Mouse (Mus musculus): Measurements from ENCODE around the gene Dnah9. TPM values are rescaled to one million over a fixed set of nuclear protein-coding genes. Genes with fewer than 3 reads are reported as not detected.

The Dnah9 gene
- polyA plus RNA-seq, 1 experiment from 2014 or later: 0.95 TPM

DNA sequence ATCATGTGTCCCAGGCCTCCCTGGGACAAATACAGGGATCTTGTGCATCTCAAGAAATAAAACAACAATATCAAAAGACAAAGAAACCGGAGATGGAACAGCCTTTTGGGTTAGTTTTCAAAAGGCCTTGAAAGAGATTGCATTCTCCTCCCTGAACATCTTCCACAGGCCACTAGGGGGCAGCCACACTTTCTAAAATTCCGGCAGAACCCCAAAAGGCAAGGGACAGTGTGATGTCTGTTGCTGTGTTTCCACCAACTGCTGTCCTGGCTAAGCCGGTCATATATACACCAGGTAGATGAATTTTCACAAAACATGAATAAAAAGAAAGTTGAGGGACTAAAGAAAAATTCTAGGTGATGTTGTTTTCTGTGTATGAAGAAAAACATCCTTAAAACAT, 46.3 kb downstream of the Dnah9 start:
- no peaks in the 10 kb centered on the region for H3K36me3 ChIP-seq (ENCODE audit: control insufficient read depth, insufficient read depth, low read length)
- WGBS: 14% methylated on average over 3 of the region's 3 CpGs
- no peaks in the 10 kb centered on the region for H3K9me3 ChIP-seq (ENCODE audit: control insufficient read depth, low read length)
- no peak for ATAC-seq (ENCODE audit: low read depth)
- no peak overlapping the region for H3K9ac ChIP-seq (ENCODE audit: low read length)
- H3K27ac ChIP-seq (ENCODE audit: low read length): no peak overlapping the region
- H3K27me3 ChIP-seq (ENCODE audit: control insufficient read depth, insufficient read depth, low read depth, low read length): no peaks in the 10 kb centered on the region; the same call in 1 of the 2 replicates
- no peak overlapping the region for H3K4me3 ChIP-seq (ENCODE audit: low read length)
- no peak overlapping the region for H3K4me2 ChIP-seq (ENCODE audit: low read depth, low read length)
- H3K4me1 ChIP-seq (replicated peaks; ENCODE audit: control insufficient read depth, insufficient read depth, low read length): no peaks in the 10 kb centered on the region

DNA sequence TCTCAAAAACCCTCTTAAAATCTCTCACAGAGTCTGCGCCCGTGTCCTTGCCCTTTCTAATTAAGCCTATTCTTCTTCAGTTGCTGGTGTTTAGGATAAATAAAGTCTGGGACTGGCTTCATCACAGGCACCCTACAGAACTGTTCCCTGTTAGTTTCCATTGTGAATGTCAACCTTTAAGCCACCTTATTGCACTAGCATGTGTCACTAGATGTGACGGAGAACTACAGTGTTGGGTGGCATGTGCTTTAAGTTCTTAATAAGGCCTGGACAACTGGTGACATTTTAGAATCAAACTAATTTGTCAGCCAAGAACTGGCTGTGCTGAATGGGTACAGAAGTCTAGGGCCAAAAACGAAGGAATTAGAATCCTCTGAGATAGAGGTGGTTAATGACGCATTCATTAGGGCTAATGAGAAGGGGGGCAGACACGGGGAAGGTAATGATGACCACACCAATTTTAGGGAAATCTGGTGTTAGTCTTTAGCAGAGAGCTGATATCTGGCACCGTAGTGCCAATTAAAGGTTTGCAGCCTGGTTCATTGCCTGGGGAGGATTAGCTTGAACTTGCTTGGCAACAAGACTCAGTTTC, 84.6 kb downstream of the Dnah9 start:
- Histone ChIP-seq H3K27me3 (ENCODE audit: control insufficient read depth, insufficient read depth, low read depth, low read length) (no peaks in the 10 kb centered on the region), H3K4me1 (replicated peaks; ENCODE audit: control insufficient read depth, insufficient read depth, low read length) (no peaks in the 10 kb centered on the region), H3K4me3 (ENCODE audit: low read length) (no peak overlapping the region), H3K36me3 (ENCODE audit: control insufficient read depth, insufficient read depth, low read length) (no peaks in the 10 kb centered on the region), H3K9ac (ENCODE audit: low read length) (no peak overlapping the region), H3K9me3 (ENCODE audit: control insufficient read depth, low read length) (no peaks in the 10 kb centered on the region), H3K27ac (ENCODE audit: low read length) (no peak overlapping the region), H3K4me2 (ENCODE audit: low read depth, low read length) (no peak overlapping the region)
- WGBS: 83% methylated on average over 7 of the region's 7 CpGs
- ATAC-seq (ENCODE audit: low read depth): no peak

DNA sequence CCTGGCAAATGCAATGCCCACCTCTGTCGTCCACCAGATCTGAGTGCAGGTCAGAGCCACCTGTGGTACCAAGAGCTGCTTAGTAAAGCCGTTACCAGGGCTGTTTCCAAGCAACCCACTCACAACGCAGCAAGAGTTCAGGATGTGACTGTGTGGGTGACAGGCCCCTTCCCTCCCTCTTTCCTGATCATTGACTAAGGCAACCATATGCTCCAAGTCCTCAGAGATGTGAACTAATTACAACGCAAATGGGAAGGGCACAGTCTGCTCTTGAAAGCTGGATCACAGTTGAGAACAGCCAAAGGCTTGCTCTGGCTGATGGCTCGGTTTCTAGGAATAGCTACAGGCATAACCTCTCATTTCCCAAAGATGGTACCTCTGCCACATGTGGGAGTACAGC, 95.4 kb downstream of the Dnah9 start:
- WGBS: 67% methylated on average over 5 of the region's 5 CpGs
- no peaks in the 10 kb centered on the region for H3K4me1 ChIP-seq (replicated peaks; ENCODE audit: control insufficient read depth, insufficient read depth, low read length)

DNA sequence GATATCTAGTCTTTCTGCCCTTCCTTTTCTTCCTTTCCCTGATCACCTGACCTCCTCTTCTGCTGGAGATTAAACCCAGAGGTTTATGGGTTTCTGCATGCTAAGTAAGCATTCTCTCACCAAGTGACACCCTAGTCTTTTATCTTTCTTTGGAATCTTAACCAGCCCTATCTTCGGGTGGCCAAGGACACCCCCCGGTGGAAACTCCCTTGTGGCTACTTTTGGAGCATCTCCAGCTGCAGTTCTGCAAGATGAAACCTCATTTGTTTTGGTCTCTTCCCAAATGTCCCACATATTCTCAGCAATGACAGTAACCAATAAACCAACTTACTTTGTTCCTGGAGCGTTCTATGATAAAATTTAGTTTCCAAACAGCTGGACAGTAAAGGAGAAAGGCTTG, 109.4 kb downstream of the Dnah9 start:
- Histone ChIP-seq H3K9ac (ENCODE audit: low read length) (no peak overlapping the region), H3K4me3 (ENCODE audit: low read length) (no peak overlapping the region), H3K36me3 (ENCODE audit: control insufficient read depth, insufficient read depth, low read length) (no peaks in the 10 kb centered on the region), H3K27ac (ENCODE audit: low read length) (no peak overlapping the region), H3K4me1 (replicated peaks; ENCODE audit: control insufficient read depth, insufficient read depth, low read length) (no peaks in the 10 kb centered on the region; the same call in 1 of the 2 replicates), H3K27me3 (ENCODE audit: control insufficient read depth, insufficient read depth, low read depth, low read length) (no peaks in the 10 kb centered on the region), H3K4me2 (ENCODE audit: low read depth, low read length) (no peak overlapping the region), H3K9me3 (ENCODE audit: control insufficient read depth, low read length) (0 out of 2 replicates have a peak, but pooled peaks cover 2% of the 10 kb centered on the region)
- ATAC-seq (ENCODE audit: low read depth): no peak
- 38% methylated on average over 3 of the region's 3 CpGs for WGBS

More for the DNA sequence above, 95.4 kb downstream of the Dnah9 start:
- no peak overlapping the region for H3K4me3 ChIP-seq (ENCODE audit: low read length)
- H3K27me3 ChIP-seq (ENCODE audit: control insufficient read depth, insufficient read depth, low read depth, low read length): no peaks in the 10 kb centered on the region
- no peak overlapping the region for H3K9ac ChIP-seq (ENCODE audit: low read length)
- H3K36me3 ChIP-seq (ENCODE audit: control insufficient read depth, insufficient read depth, low read length): no peaks in the 10 kb centered on the region
- H3K9me3 ChIP-seq (ENCODE audit: control insufficient read depth, low read length): no peaks in the 10 kb centered on the region
- no peak for ATAC-seq (ENCODE audit: low read depth)
- no peak overlapping the region for H3K27ac ChIP-seq (ENCODE audit: low read length)
- H3K4me2 ChIP-seq (ENCODE audit: low read depth, low read length): no peak overlapping the region

DNA sequence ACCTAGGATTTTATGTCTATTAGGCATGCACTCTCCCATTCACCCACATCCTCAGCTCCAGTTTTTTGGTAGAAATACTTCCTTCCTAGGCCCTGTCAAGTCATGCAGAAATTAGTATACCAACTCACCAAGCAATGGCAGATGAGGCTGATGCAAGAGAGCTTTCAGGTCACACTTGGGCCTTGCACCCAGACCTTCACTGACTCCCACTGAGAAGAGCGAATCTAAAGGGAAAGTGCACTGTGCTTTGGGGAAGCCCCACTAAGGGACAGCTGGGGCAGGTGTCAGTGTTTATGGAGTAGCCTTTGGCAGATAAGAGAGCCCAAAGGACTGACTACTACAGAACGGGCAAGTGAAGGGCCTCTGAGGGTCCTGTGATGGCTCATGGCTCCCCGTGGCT, 117.1 kb downstream of the Dnah9 start:
- 71% methylated on average over 3 of the region's 3 CpGs for whole genome bisulfite sequencing
- H3K4me3 ChIP-seq (ENCODE audit: low read length): no peak overlapping the region
- no peak for ATAC-seq (ENCODE audit: low read depth)
- no peak overlapping the region for H3K27ac ChIP-seq (ENCODE audit: low read length)
- no peaks in the 10 kb centered on the region for H3K9me3 ChIP-seq (ENCODE audit: control insufficient read depth, low read length)
- H3K4me1 ChIP-seq (replicated peaks; ENCODE audit: control insufficient read depth, insufficient read depth, low read length): peaks cover 4% of the 10 kb centered on the region; the same call in 1 of the 2 replicates
- H3K9ac ChIP-seq (ENCODE audit: low read length): no peak overlapping the region
- no peak overlapping the region for H3K4me2 ChIP-seq (ENCODE audit: low read depth, low read length)
- H3K36me3 ChIP-seq (ENCODE audit: control insufficient read depth, insufficient read depth, low read length): no peaks in the 10 kb centered on the region
- no peaks in the 10 kb centered on the region for H3K27me3 ChIP-seq (ENCODE audit: control insufficient read depth, insufficient read depth, low read depth, low read length)

DNA sequence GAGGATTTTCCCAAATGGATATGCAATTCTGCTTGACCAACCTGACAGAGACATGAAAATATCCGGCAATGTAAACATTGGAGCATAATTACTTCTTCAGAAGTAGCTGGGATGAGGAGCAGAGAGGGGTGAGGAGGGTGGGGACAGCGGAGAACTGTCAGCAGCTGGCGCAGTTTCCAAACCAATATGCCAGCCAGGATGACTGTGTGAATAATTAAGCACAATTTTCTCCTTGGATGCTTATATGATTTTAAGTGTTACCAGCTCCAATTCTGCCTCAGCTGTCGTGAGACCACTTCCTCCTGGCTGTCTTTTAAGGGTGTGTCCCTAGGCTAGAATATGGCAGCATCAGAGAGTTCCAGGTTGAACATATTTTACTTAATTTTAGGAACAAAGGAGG, 119.2 kb downstream of the Dnah9 start:
- Histone ChIP-seq H3K4me2 (ENCODE audit: low read depth, low read length) (no peak overlapping the region), H3K4me1 (replicated peaks; ENCODE audit: control insufficient read depth, insufficient read depth, low read length) (peaks cover 7% of the 10 kb centered on the region; the same call in 1 of the 2 replicates), H3K9ac (ENCODE audit: low read length) (no peak overlapping the region), H3K36me3 (ENCODE audit: control insufficient read depth, insufficient read depth, low read length) (no peaks in the 10 kb centered on the region), H3K27me3 (ENCODE audit: control insufficient read depth, insufficient read depth, low read depth, low read length) (no peaks in the 10 kb centered on the region), H3K4me3 (ENCODE audit: low read length) (no peak overlapping the region), H3K9me3 (ENCODE audit: control insufficient read depth, low read length) (no peaks in the 10 kb centered on the region), H3K27ac (ENCODE audit: low read length) (no peak overlapping the region)
- WGBS: 51% methylated on average over 4 of the region's 4 CpGs
- ATAC-seq (ENCODE audit: low read depth): no peak

DNA sequence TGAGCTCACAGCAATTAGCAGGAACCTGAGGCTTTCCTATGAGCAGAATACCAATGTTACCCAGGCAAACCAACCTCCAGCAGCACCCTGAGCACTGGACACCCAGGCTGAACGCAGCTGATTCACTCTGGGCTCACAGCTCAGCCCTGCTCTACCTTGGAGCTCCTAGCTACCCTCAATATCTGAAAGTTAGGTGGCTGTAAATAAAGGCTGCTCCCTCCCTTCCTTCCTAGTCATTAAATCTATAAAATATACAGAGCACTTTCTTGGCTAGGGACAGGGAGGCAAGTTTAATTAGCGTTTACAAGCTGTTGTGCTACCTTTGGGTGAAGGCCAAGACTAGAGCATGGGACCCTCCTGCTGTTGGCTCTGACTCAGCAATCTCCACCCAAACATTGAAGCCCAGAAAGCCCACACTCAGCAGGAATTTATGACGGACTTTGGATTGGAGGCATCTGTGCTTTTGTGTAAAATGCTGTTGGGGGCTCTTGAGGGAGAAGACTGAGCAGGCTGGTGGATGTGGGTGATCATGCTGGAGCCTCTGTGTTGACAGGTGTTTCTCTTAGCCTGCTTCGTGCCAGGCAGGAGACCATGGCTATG, 121.7 kb downstream of the Dnah9 start:
- peaks cover 7% of the 10 kb centered on the region; the same call in 1 of the 2 replicates for H3K4me1 ChIP-seq (replicated peaks; ENCODE audit: control insufficient read depth, insufficient read depth, low read length)
- no peaks in the 10 kb centered on the region for H3K27me3 ChIP-seq (ENCODE audit: control insufficient read depth, insufficient read depth, low read depth, low read length)
- no peaks in the 10 kb centered on the region for H3K36me3 ChIP-seq (ENCODE audit: control insufficient read depth, insufficient read depth, low read length)
- H3K4me2 ChIP-seq (ENCODE audit: low read depth, low read length): no peak overlapping the region
- H3K9ac ChIP-seq (ENCODE audit: low read length): no peak overlapping the region
- ATAC-seq (ENCODE audit: low read depth): peak; percentile 55
- WGBS: 43% methylated on average over 4 of the region's 4 CpGs
- H3K4me3 ChIP-seq (ENCODE audit: low read length): no peak overlapping the region
- no peak overlapping the region for H3K27ac ChIP-seq (ENCODE audit: low read length)
- no peaks in the 10 kb centered on the region for H3K9me3 ChIP-seq (ENCODE audit: control insufficient read depth, low read length)

DNA sequence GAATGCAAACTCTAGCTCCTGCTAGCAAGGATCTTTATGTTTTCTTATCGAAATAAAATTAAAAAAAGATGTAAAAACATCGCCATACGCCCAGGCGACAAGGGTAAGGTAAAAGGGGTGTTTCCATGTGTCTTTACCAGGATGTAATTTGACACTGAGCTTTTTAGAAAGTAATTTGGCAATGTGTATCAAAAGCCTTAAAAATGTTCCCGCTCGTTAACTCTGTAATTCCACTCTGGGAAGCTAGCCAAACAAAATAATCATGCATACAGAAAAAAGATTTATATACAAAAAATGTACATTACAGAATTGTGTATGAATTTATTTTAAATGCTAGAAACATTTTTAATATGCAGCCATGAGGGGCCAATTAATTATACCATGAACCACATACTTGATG, 124.7 kb downstream of the Dnah9 start:
- Histone ChIP-seq H3K4me2 (ENCODE audit: low read depth, low read length) (peak overlapping the region; percentile 36; the same call in 1 of the 2 replicates), H3K9me3 (ENCODE audit: control insufficient read depth, low read length) (no peaks in the 10 kb centered on the region), H3K4me3 (ENCODE audit: low read length) (no peak overlapping the region; the same call in 1 of the 2 replicates), H3K9ac (ENCODE audit: low read length) (no peak overlapping the region), H3K27me3 (ENCODE audit: control insufficient read depth, insufficient read depth, low read depth, low read length) (no peaks in the 10 kb centered on the region), H3K4me1 (replicated peaks; ENCODE audit: control insufficient read depth, insufficient read depth, low read length) (peaks cover 7% of the 10 kb centered on the region; the same call in 1 of the 2 replicates), H3K36me3 (ENCODE audit: control insufficient read depth, insufficient read depth, low read length) (no peaks in the 10 kb centered on the region), H3K27ac (ENCODE audit: low read length) (peak overlapping the region; percentile 36; the same call in 1 of the 2 replicates)
- WGBS: 30% methylated on average over 6 of the region's 6 CpGs
- peak; percentile 60; the same call in 1 of the 2 replicates for ATAC-seq (ENCODE audit: low read depth)

DNA sequence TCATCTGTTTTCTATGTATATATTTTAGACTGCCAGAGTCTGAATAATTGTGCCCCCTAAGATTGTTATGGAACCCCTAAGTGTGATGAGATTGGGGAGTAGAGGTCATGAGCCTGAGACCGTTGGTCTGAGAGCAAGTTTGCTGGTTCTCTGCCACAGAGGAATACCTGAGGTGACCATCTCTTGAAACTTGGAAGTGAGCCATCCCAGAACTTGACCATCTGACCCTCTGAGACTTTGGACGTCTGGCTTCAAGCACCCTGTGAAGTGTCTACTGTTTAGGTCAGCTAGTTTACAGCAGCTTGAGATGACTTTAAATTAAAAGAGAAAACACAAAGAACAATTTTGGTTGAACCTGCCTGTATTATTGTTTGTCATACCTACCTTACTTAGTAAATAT, 125.8 kb downstream of the Dnah9 start:
- Histone ChIP-seq H3K4me2 (ENCODE audit: low read depth, low read length) (no peak overlapping the region), H3K9ac (ENCODE audit: low read length) (no peak overlapping the region), H3K4me3 (ENCODE audit: low read length) (no peak overlapping the region), H3K9me3 (ENCODE audit: control insufficient read depth, low read length) (no peaks in the 10 kb centered on the region), H3K4me1 (replicated peaks; ENCODE audit: control insufficient read depth, insufficient read depth, low read length) (peaks cover 7% of the 10 kb centered on the region; the same call in 1 of the 2 replicates), H3K27me3 (ENCODE audit: control insufficient read depth, insufficient read depth, low read depth, low read length) (no peaks in the 10 kb centered on the region), H3K36me3 (ENCODE audit: control insufficient read depth, insufficient read depth, low read length) (no peaks in the 10 kb centered on the region), H3K27ac (ENCODE audit: low read length) (no peak overlapping the region)
- ATAC-seq (ENCODE audit: low read depth): no peak
- whole genome bisulfite sequencing: 49% methylated on average over 2 of the region's 2 CpGs

Data from lung, embryonic 16.5 days (tissue).